Mouse (Mus musculus) urinary bladder, postnatal 4 days (tissue): ENCODE results near the gene Mta3.

Experiments
- DNase-seq, 2 experiments: peaks; one replicate each; pipeline ENCODE4 v3.0.0; 2021 to 2022; ENCODE audit warnings: low spot score in 2 of 2

Gene Mta3

GRCm38 (mm10) chr17:83706116-83706593, at the start of gene Mta3:
TSS of gene Mta3 (plus strand) at chr17:83706163.
- DNase-seq, result peak; percentile 68 to 73

- DNase-seq, result no peak
Observed at GRCm38 (mm10) chr17:83657375-83657774, 48.6 kb upstream of the Mta3 start.

DNA sequence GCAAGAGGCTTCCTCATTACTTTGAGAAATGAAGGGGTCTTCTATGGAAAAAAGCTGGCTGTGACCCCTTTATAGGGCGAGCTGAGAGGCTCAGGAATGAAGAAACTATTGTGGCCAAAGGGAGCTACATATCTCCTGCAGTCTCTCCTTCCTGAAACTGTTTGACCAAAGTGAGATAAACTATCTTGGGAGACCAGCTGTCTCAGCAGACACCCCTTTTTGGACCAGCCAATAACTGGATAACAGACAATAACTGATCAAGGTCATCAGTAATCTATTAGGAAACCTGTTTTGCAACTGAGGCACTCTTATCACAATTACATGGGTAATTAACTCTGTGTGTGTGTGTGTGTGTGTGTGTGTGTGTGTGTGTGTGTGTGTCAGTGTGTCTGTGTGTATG, 47.0 kb upstream of the Mta3 start:
- DNase-seq, result no peak

DNA sequence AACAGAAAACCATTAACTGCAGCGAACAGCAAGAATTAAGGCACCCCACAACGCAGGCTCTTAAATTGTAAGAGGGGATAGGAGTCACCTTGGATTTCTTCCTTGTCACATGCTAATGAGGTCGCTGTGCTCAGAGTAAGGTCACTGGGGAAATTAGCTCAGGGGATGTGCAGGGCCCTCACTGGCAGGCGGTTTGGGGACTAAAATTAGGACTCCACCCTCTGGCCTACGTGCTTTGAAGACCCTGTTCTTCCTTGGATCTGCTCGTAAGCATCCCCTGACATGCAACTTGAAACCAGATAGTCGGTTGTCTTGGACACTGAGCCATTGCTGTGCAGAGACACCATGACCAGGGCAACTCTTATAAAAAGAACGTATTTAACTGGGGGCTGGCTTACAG, 41.2 kb upstream of the Mta3 start:
- no peak for DNase-seq

DNA sequence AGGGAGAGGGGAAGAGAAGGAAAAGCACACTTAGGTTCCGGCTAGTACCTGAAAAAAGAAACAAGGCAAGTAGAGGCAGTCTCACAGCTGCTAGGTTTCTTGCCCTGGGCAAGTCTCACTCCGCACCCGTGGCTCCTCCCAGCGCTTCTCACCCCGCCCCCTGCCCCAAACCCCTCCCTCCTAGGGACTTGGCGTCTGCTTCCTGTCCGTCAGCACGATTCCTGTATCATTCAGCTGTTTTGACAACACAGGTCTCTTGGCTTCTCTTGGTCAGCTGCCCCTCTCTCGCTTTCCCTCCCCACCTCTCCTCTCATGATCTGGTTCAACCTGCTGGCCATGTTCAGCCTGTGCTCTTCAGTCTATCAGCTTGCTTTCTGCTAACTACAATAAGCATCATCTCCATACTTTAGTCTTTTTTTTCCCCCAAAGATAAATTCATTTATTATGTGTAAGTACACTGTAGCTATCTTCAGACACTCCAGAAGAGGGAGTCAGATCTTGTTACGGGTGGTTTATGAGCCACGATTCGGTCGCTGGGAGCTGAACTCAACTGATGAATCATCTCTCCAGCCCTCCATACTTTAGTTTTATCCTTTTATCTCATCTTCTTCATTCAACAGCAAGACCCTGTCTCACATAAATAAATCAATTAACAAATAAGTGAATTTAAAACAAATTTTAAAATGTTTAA, 39.2 kb upstream of the Mta3 start:
- no peak for DNase-seq

GRCm38 (mm10) chr17:83667934-83668690, 37.9 kb upstream of the Mta3 start:
- no peak for DNase-seq

DNA sequence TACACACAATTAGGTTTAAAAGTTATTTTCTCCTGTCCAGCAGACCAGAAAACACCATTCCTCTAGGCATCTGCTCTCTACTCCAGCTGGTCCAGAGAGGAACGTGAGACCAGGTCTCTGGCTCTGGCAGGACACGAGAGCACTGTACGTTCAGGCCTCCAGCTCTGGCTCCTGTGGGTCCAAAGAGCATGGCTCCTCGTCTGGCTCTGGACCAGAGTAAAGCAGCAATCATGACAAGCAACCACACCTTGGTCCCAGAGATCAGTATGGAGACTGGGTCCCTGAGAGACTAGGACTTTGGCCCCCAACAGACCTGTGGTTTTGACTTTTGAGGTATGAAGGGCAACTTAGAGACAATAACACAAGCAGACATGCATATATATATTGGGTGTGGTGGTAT, 33.3 kb upstream of the Mta3 start:
- no peak for DNase-seq

GRCm38 (mm10) chr17:83677370-83677769, 28.6 kb upstream of the Mta3 start:
- no peak for DNase-seq

- DNase-seq, result no peak
Observed at GRCm38 (mm10) chr17:83681977-83682376, 24.0 kb upstream of the Mta3 start.

GRCm38 (mm10) chr17:83684475-83684874, 21.5 kb upstream of the Mta3 start:
- DNase-seq, result no peak

DNA sequence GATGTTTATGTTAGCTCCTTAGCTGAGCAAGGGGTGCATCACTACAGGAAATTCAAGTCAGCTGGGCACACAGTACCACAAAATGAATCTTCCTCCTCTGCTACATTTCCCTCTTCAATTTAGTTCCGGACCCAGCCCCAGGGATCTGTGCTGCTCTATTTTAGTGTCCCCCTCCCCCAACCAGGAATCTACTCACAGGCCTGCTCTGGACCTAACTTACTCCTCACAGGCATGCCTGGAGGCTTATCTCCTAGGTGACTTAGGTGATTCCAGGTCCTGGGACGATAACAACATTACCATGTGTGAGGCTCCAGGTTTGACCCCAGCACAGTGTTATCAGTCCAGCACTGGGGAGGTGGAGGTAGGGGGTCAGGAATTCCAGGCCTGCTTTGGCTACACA, 15.5 kb upstream of the Mta3 start:
- DNase-seq, result no peak

- DNase-seq, result no peak
Observed at GRCm38 (mm10) chr17:83691379-83691778, 14.6 kb upstream of the Mta3 start.

DNA sequence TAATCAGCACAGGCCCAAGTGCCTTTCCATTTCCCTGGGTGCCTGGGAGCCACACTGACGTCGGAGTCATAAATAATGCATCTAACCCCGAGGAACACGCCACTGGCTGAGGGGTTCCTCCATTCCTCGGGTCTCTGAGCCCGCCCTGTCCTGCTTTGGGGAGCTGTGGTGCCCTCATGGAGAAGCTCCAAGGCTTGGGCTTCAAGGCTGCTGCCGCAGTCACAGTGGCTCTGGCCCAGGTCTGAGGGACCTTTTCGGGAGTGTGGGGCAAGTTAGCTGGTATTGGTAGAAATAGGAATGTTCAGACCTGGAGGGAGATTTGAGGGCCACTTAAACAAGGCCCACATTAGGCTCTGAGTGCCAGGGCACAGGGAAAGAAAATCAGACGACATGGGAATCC, 12.0 kb upstream of the Mta3 start:
- DNase-seq, result no peak

- DNase-seq, result no peak
Observed at GRCm38 (mm10) chr17:83695785-83696184, 10.2 kb upstream of the Mta3 start.

- DNase-seq, result peak in 1 of 2 experiments; percentile 28
Observed at GRCm38 (mm10) chr17:83699062-83699724, 6.8 kb upstream of the Mta3 start.

DNA sequence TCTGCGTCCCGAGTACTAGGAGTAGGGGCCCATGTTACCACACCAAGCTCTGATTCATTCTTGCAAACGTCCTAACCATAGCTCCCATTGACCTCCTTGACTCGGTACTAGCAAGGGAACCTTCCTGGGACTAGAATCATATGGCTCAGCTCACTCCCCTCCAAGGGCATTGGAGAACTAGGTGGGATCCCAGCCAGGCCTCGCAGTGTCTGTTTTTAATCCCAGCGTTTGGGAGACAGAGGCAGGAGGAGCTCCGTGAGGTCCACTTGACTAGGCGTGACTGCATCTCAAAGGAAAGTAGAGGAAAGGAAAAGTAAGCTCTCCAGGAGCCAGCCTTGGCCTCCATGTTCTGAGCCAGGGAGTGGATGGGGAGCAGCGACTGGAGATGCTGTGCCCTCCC, 5.8 kb upstream of the Mta3 start:
- DNase-seq, result no peak

- DNase-seq, result no peak
Observed at GRCm38 (mm10) chr17:83704469-83704868, 1.5 kb upstream of the Mta3 start.

- peak in 1 of 2 experiments; percentile 51 for DNase-seq
Observed at GRCm38 (mm10) chr17:83705352-83706115, 429 bp upstream of the Mta3 start.

- peak in 1 of 2 experiments; percentile 45 for DNase-seq
Observed at GRCm38 (mm10) chr17:83706594-83707126, 697 bp downstream of the Mta3 start.

- DNase-seq, result no peak
Observed at GRCm38 (mm10) chr17:83707372-83707771, 1.4 kb downstream of the Mta3 start.

DNA sequence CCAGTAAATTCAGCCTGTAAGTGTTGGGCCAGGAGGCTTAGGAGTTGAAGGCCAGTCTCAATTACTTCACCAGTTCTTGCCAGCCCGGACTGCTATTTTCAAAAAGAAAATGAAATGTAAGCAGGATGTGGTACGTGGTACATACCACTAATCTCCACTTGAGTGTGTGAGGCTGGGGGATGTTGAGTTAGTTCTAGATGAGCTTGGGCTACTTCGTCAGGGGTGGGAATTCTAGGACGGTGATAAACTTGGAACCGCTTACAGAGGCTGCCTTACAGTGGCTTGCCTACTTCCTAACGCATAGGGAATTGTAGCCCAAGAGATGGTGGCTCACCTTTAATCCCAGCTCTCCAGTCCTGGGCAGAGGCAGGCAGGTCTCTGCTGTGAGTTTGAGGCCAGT, 1.9 kb downstream of the Mta3 start:
- no peak for DNase-seq

DNA sequence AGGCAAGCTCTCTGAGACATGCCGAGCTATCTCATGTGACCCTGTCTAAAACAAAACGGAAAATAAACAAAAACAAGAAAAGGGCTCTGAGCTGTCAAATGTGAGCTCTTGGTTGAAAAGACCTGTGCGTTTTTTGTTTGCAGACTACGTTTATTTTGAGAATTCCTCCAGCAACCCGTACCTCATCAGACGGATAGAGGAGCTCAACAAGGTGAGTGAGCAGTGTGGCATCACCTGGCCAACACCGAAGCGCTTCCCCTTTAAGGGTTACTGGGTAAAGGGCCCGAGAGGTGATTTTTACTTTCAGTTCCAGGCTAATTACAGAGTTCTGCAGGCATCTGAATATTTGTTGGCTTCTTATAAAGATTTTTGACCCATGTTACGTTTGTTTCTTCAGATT, 2.3 kb downstream of the Mta3 start:
- DNase-seq, result no peak
